Comparison of ENCODE assay signal across 18 mouse cellular contexts in genomic region chr4:40244035-40244434, GRCm38 (mm10). TPM values are rescaled to one million over a fixed set of nuclear protein-coding genes. Genes with fewer than 3 reads are reported as not detected.
DNase-seq lines count a peak whose midpoint lies in the region; ATAC-seq and TF ChIP-seq lines count a peak whose summit lies in the region.
"Had no signal": no experiment of that assay in that cellular context is flagged by ENCODE, and none has a peak within 500 bp of the region (broad histone marks: within the 10 kb centered on the region; RNA-seq: fewer than 3 reads in every experiment).

No protein-coding gene starts in this region.

- no peaks in the 10 kb centered on the region for H3K27me3 ChIP-seq in spleen, adult 2 months (ENCODE audit: control insufficient read depth, insufficient read depth, low read length)
- no peaks in the 10 kb centered on the region for H3K27me3 ChIP-seq in MEL (ENCODE audit: control insufficient read depth in 1 of 2, insufficient read depth in 2 of 2, low read length in 2 of 2)
- no peaks in the 10 kb centered on the region for H3K27me3 ChIP-seq in midbrain, embryonic 10.5 days (ENCODE audit: low read depth, poor library complexity, severe bottlenecking)
- H3K27me3 ChIP-seq: forebrain, embryonic 15.5 days; hindbrain, embryonic 13.5 days; intestine, embryonic 15.5 days; liver, embryonic 13.5 days; lung, embryonic 15.5 days had no signal

- peak; percentile 47 to 55 for DNase-seq in spleen, adult 2 months (ENCODE audit: low read depth in 1 of 2, low spot score in 2 of 2)
- no peak for DNase-seq in spleen, adult 12 weeks (ENCODE audit: low spot score)
- DNase-seq in MEL (ENCODE audit: low read depth, low spot score): peak; percentile 84
- DNase-seq in cerebellum, postnatal 25 days: no peak
- DNase-seq in midbrain, embryonic 10.5 days (ENCODE audit: low spot score): no peak
- DNase-seq in adrenal gland, adult 8-10 months: no peak
- DNase-seq: cerebellum, adult 18-20 months; left cerebral cortex, postnatal 4 days; liver, embryonic 13.5 days; right cerebral cortex, postnatal 25 days; thymus, postnatal 4 days had no signal

- TF ChIP-seq RAD21 in MEL (IDR thresholded peaks at IDR 0.05; ENCODE audit: low read depth, low read length): no peak

- peak overlapping the region; percentile 75 for H3K9ac ChIP-seq in MEL (ENCODE audit: control insufficient read depth, low read depth, low read length, poor library complexity, severe bottlenecking)
- H3K9ac ChIP-seq: forebrain, embryonic 15.5 days; hindbrain, embryonic 13.5 days; intestine, embryonic 15.5 days; liver, embryonic 13.5 days; lung, embryonic 15.5 days had no signal

- TF ChIP-seq EP300 in MEL (IDR thresholded peaks at IDR 0.05; ENCODE audit: low read depth in 1 of 2, low read length in 2 of 2): no peak

- no peaks in the 10 kb centered on the region for H3K9me3 ChIP-seq in MEL (replicated peaks; ENCODE audit: insufficient read depth, low read length)
- no peaks in the 10 kb centered on the region for H3K9me3 ChIP-seq in midbrain, embryonic 10.5 days (replicated peaks)
- H3K9me3 ChIP-seq: forebrain, embryonic 15.5 days; hindbrain, embryonic 13.5 days; intestine, embryonic 15.5 days; liver, embryonic 13.5 days; lung, embryonic 15.5 days had no signal

- TF ChIP-seq CTCF in spleen, adult 2 months (IDR thresholded peaks at IDR 0.05; ENCODE audit: extremely low read depth, insufficient read depth, insufficient read length, insufficient replicate concordance): no peak
- no peak for TF ChIP-seq CTCF in MEL (IDR thresholded peaks at IDR 0.05 in 2 of 3, conservative IDR thresholded peaks at IDR 0.05 in 1 of 3; ENCODE audit: control insufficient read depth in 1 of 3, insufficient read depth in 1 of 3, low read depth in 2 of 3, low read length in 3 of 3, poor library complexity in 1 of 3, severe bottlenecking in 1 of 3)

- H3K4me3 ChIP-seq in spleen, adult 2 months (ENCODE audit: extremely low read depth, insufficient read depth, insufficient read length): no peak overlapping the region
- H3K4me3 ChIP-seq in MEL (ENCODE audit: control insufficient read depth in 1 of 2, insufficient read depth in 1 of 2, low read depth in 2 of 2, low read length in 2 of 2): peak overlapping the region; percentile 16 to 52; a peak in 3 of 4 replicates
- H3K4me3 ChIP-seq in midbrain, embryonic 10.5 days: no peak overlapping the region
- H3K4me3 ChIP-seq: erythroblast, embryonic 14.5 days; forebrain, embryonic 15.5 days; hindbrain, embryonic 13.5 days; intestine, embryonic 15.5 days; liver, embryonic 13.5 days; lung, embryonic 15.5 days had no signal

- WGBS in spleen, adult 2 months: 10% methylated on average over 8 of the region's 8 CpGs
- WGBS in midbrain, embryonic 10.5 days: 89% methylated on average over 8 of the region's 8 CpGs

- peaks cover 6% of the 10 kb centered on the region; the same call in 1 of the 2 replicates for H3K4me1 ChIP-seq in spleen, adult 2 months (ENCODE audit: control insufficient read depth, insufficient read depth, insufficient read length)
- peaks cover 0 to 6% of the 10 kb centered on the region in 2 experiments; a peak in 2 of 4 replicates for H3K4me1 ChIP-seq in MEL (ENCODE audit: control insufficient read depth in 1 of 2, insufficient read depth in 2 of 2, low read length in 2 of 2)
- H3K4me1 ChIP-seq in midbrain, embryonic 10.5 days: peaks cover 14% of the 10 kb centered on the region

- no peak for TF ChIP-seq POLR2A in spleen, adult 2 months (IDR thresholded peaks at IDR 0.05; ENCODE audit: low read depth, low read length)
- TF ChIP-seq POLR2A in MEL (IDR thresholded peaks at IDR 0.05; ENCODE audit: control insufficient read depth in 1 of 2, insufficient read depth in 1 of 2, low read depth in 1 of 2, low read length in 2 of 2, poor library complexity in 1 of 2): no peak

- no peaks in the 10 kb centered on the region for H3K79me2 ChIP-seq in MEL (ENCODE audit: control insufficient read depth, insufficient read depth, low read length, poor library complexity)

- H3K36me3 ChIP-seq in spleen, adult 2 months (ENCODE audit: control insufficient read depth, insufficient read depth, low read length): no peaks in the 10 kb centered on the region
- H3K36me3 ChIP-seq in MEL (ENCODE audit: control insufficient read depth in 1 of 2, insufficient read depth in 2 of 2, low read length in 2 of 2): peaks cover 0 to 10% of the 10 kb centered on the region in 2 experiments; a peak in 2 of 4 replicates
- H3K36me3 ChIP-seq in midbrain, embryonic 10.5 days: no peaks in the 10 kb centered on the region
- H3K36me3 ChIP-seq: forebrain, embryonic 15.5 days; hindbrain, embryonic 13.5 days; intestine, embryonic 15.5 days; liver, embryonic 13.5 days; lung, embryonic 15.5 days had no signal

- peak; percentile 92 for ATAC-seq in common myeloid progenitor, adult 5-6 weeks (replicated peaks; ENCODE audit: low read depth, poor library complexity, severe bottlenecking)
- ATAC-seq in neutrophil, adult 5-6 weeks (ENCODE audit: extremely low read depth, insufficient number of reproducible peaks, low FRiP score, poor library complexity, severe bottlenecking): peak; percentile 77
- ATAC-seq: forebrain, embryonic 15.5 days; intestine, embryonic 15.5 days had no signal

- no peak overlapping the region for H3K27ac ChIP-seq in spleen, adult 2 months (ENCODE audit: insufficient read depth, low read length)
- H3K27ac ChIP-seq in MEL (ENCODE audit: control insufficient read depth, low read depth, low read length): peak overlapping the region; percentile 59
- no peak overlapping the region for H3K27ac ChIP-seq in midbrain, embryonic 10.5 days (replicated peaks)
- H3K27ac ChIP-seq: forebrain, embryonic 15.5 days; hindbrain, embryonic 13.5 days; intestine, embryonic 15.5 days; liver, embryonic 13.5 days; lung, embryonic 15.5 days had no signal

TF ChIP-seq in MEL, 35 proteins besides CTCF, POLR2A, EP300 and RAD21:
- TF ChIP-seq ELF1 (IDR thresholded peaks at IDR 0.05; ENCODE audit: low read depth, low read length) (0 out of 2 replicates have a peak, but pooled peaks have one; percentile 12), ETS1 (IDR thresholded peaks at IDR 0.05; ENCODE audit: low read depth, low read length) (no peak), ZMIZ1 (IDR thresholded peaks at IDR 0.05; ENCODE audit: low read depth, low read length) (no peak), HCFC1 (IDR thresholded peaks at IDR 0.05; ENCODE audit: low read depth, low read length) (no peak), POLR2AphosphoS5 (IDR thresholded peaks at IDR 0.05; ENCODE audit: borderline replicate concordance, low read depth, low read length) (no peak), MAZ (IDR thresholded peaks at IDR 0.05; ENCODE audit: low read depth, low read length) (no peak), GATA1 (IDR thresholded peaks at IDR 0.05; ENCODE audit: low read depth, low read length) (no peak), USF1 (IDR thresholded peaks at IDR 0.05; ENCODE audit: low read depth, low read length) (no peak), RCOR1 (IDR thresholded peaks at IDR 0.05; ENCODE audit: low read depth, low read length) (no peak), CHD1 (IDR thresholded peaks at IDR 0.05; ENCODE audit: low read depth, low read length) (no peak), ZNF384 (IDR thresholded peaks at IDR 0.05; ENCODE audit: low read depth, low read length) (peak; percentile 69; the same call in 1 of the 2 replicates), BHLHE40 (IDR thresholded peaks at IDR 0.05; ENCODE audit: borderline replicate concordance, low read depth, low read length) (no peak), TBP (IDR thresholded peaks at IDR 0.05; ENCODE audit: low read depth, low read length) (0 out of 2 replicates have a peak, but pooled peaks have one; percentile 28), TCF12 (IDR thresholded peaks at IDR 0.05; ENCODE audit: low read depth, low read length) (no peak), MAX (IDR thresholded peaks at IDR 0.05; ENCODE audit: low read length) (no peak)

RNA-seq across cellular contexts. Expression of gene Ddx58, which starts 4.4 kb away (rescaled TPM):
- 22.2 and 23.2 TPM in 2 replicates for polyA plus RNA-seq in spleen, adult 2 months (2012; rRNA removed)
- total RNA-seq in MEL (2012; rRNA removed): 0.26 and 0.58 TPM in 2 replicates
- 1 to 10 TPM in 1 of 2 experiments, not detected in 1; 1.0 TPM for polyA plus RNA-seq in MEL (2012; ENCODE audit: insufficient read depth in 1 of 2, insufficient read length in 2 of 2, low read depth in 1 of 2, low replicate concordance in 2 of 2, missing spikeins in 1 of 2)
- 20.0 and 25.1 TPM in 2 replicates for total RNA-seq in common myeloid progenitor, adult 5-6 weeks (2017)
- 153 and 157 TPM in 2 replicates for total RNA-seq in neutrophil, adult 5-6 weeks (2017)
- 2.6 and 3.4 TPM in 2 replicates for polyA plus RNA-seq in midbrain, embryonic 10.5 days (2016; fragmentation: Nextera tagmentation; extraction: Ambion mirVana)
- 10 to 100 TPM; 34.0 to 40.5 (median 37.5) TPM for total RNA-seq in adrenal gland, adult 8-10 months (2022)

RNA-seq across cellular contexts. Expression of gene Smim27, which starts 25.3 kb away (rescaled TPM):
- 13.1 and 13.9 TPM in 2 replicates for polyA plus RNA-seq in spleen, adult 2 months (2012; rRNA removed)
- 5.7 and 7.3 TPM in 2 replicates for total RNA-seq in MEL (2012; rRNA removed)
- polyA plus RNA-seq in MEL (2012; ENCODE audit: insufficient read depth in 1 of 2, insufficient read length in 2 of 2, low read depth in 1 of 2, low replicate concordance in 2 of 2, missing spikeins in 1 of 2): 10 to 100 TPM in 1 of 2 experiments, not detected in 1; 12.1 TPM
- 7.9 and 13.2 TPM in 2 replicates for total RNA-seq in common myeloid progenitor, adult 5-6 weeks (2017)
- 1.6 and 3.6 TPM in 2 replicates for total RNA-seq in neutrophil, adult 5-6 weeks (2017)
- 24.4 and 28.6 TPM in 2 replicates for polyA plus RNA-seq in midbrain, embryonic 10.5 days (2016; fragmentation: Nextera tagmentation; extraction: Ambion mirVana)
- total RNA-seq in adrenal gland, adult 8-10 months (2022): 10 to 100 TPM; 39.1 to 77.7 (median 55.6) TPM

RNA-seq across cellular contexts. Expression of gene Topors, which starts 25.6 kb away (rescaled TPM):
- 2.5 and 3.3 TPM in 2 replicates for polyA plus RNA-seq in spleen, adult 2 months (2012; rRNA removed)
- total RNA-seq in MEL (2012; rRNA removed): 36.2 and 38.3 TPM in 2 replicates
- 10 to 100 TPM; 32.0 to 62.7 TPM for polyA plus RNA-seq in MEL (2012; ENCODE audit: insufficient read depth in 1 of 2, insufficient read length in 2 of 2, low read depth in 1 of 2, low replicate concordance in 2 of 2, missing spikeins in 1 of 2)
- 93.8 and 107 TPM in 2 replicates for total RNA-seq in common myeloid progenitor, adult 5-6 weeks (2017)
- 64.3 and 72.3 TPM in 2 replicates for total RNA-seq in neutrophil, adult 5-6 weeks (2017)
- polyA plus RNA-seq in midbrain, embryonic 10.5 days (2016; fragmentation: Nextera tagmentation; extraction: Ambion mirVana): 45.4 and 46.9 TPM in 2 replicates
- total RNA-seq in adrenal gland, adult 8-10 months (2022): 10 to 100 TPM; 29.0 to 30.4 (median 29.9) TPM

RNA-seq across cellular contexts. Expression of gene Ndufb6, which starts 35.2 kb away (rescaled TPM):
- polyA plus RNA-seq in spleen, adult 2 months (2012; rRNA removed): 27.5 and 32.9 TPM in 2 replicates
- total RNA-seq in MEL (2012; rRNA removed): 225 and 229 TPM in 2 replicates
- 100 to 1,000 TPM in 1 of 2 experiments, not detected in 1; 146 TPM for polyA plus RNA-seq in MEL (2012; ENCODE audit: insufficient read depth in 1 of 2, insufficient read length in 2 of 2, low read depth in 1 of 2, low replicate concordance in 2 of 2, missing spikeins in 1 of 2)
- 39.5 and 47.0 TPM in 2 replicates for total RNA-seq in common myeloid progenitor, adult 5-6 weeks (2017)
- 12.2 and 24.1 TPM in 2 replicates for total RNA-seq in neutrophil, adult 5-6 weeks (2017)
- polyA plus RNA-seq in midbrain, embryonic 10.5 days (2016; fragmentation: Nextera tagmentation; extraction: Ambion mirVana): 300 and 311 TPM in 2 replicates
- 100 to 1,000 TPM; 151 to 218 (median 179) TPM for total RNA-seq in adrenal gland, adult 8-10 months (2022)

Comparison
In these comparisons a context has a peak if more than half of its experiments do, and no peak if none do; other contexts are left out.
1. DNase-seq: peak in spleen, adult 2 months (2 of 2) and MEL (single experiment); none in spleen, adult 12 weeks (single experiment), cerebellum, postnatal 25 days (0 of 2), midbrain, embryonic 10.5 days (single experiment) and adrenal gland, adult 8-10 months (single experiment).
2. H3K4me3 ChIP-seq: peak in MEL (2 of 2); none in spleen, adult 2 months (single experiment) and midbrain, embryonic 10.5 days (single experiment).
3. RNA of gene Ddx58, which starts 4.4 kb away (total RNA-seq): 153 to 157 TPM in neutrophil, adult 5-6 weeks, 34.0 to 40.5 TPM in adrenal gland, adult 8-10 months and 20.0 to 25.1 TPM in common myeloid progenitor, adult 5-6 weeks; 0.26 to 0.58 TPM in MEL; every median in the first group is over 10 times any median in the second.